Mouse (Mus musculus): ENCODE results near the gene Dlg4.
A peak's percentile ranks its signal among the peaks of the same experiment; 100 is the strongest.
"Not testable (repeated sequence)": the region's sequence is repeated elsewhere in the genome, so short reads cannot be mapped to it uniquely, and the experiment has no call there.

The Dlg4 gene

GRCm38 (mm10) chr11:70053898-70054570, 37.3 kb downstream of the Dlg4 start, which contains the start of gene Asgr1:
Asgr1 (plus strand) TSS chr11:70054085.
- DNase-seq = peak; percentile 35 to 50

GRCm38 (mm10) chr11:70055618-70056214, 39.0 kb downstream of the Dlg4 start:
- DNase-seq = peak; percentile 61 to 87

GRCm38 (mm10) chr11:70057805-70058204, 41.1 kb downstream of the Dlg4 start:
- DNase-seq = peak; percentile 62 to 74

- DNase-seq = no peak
Measured at GRCm38 (mm10) chr11:70059930-70060329, 43.2 kb downstream of the Dlg4 start.

- DNase-seq = no peak
Measured at GRCm38 (mm10) chr11:70063053-70063452, 46.3 kb downstream of the Dlg4 start.

GRCm38 (mm10) chr11:70066701-70067100, 50.0 kb downstream of the Dlg4 start:
- DNase-seq = no peak

GRCm38 (mm10) chr11:70068245-70068644, 51.5 kb downstream of the Dlg4 start:
- DNase-seq = no peak

GRCm38 (mm10) chr11:70070057-70070456, 53.3 kb downstream of the Dlg4 start:
- no peak for DNase-seq

GRCm38 (mm10) chr11:70070603-70071002, 53.9 kb downstream of the Dlg4 start:
- not testable (repeated sequence) for DNase-seq

- peak; percentile 84 to 94 for DNase-seq
Measured at GRCm38 (mm10) chr11:70074379-70075071, 57.8 kb downstream of the Dlg4 start.

GRCm38 (mm10) chr11:70075581-70075980, 58.8 kb downstream of the Dlg4 start:
- no peak for DNase-seq

- no peak for DNase-seq
Measured at GRCm38 (mm10) chr11:70077441-70077840, 60.7 kb downstream of the Dlg4 start.

GRCm38 (mm10) chr11:70079175-70079574, 62.4 kb downstream of the Dlg4 start:
- DNase-seq = no peak

- DNase-seq = peak; percentile 51 to 63
Measured at GRCm38 (mm10) chr11:70079928-70080327, 63.2 kb downstream of the Dlg4 start.

GRCm38 (mm10) chr11:70080803-70081590, 64.3 kb downstream of the Dlg4 start:
- no peak for DNase-seq

GRCm38 (mm10) chr11:70084563-70084962, 67.8 kb downstream of the Dlg4 start:
- no peak for DNase-seq

GRCm38 (mm10) chr11:70091986-70092783, 75.4 kb downstream of the Dlg4 start, which contains the start of gene Asgr2:
Asgr2 (plus strand) TSS chr11:70092644.
- peak; percentile 32 to 61 for DNase-seq
